Comparison of ENCODE assay signal across 11 mouse cellular contexts in the genomic region with DNA sequence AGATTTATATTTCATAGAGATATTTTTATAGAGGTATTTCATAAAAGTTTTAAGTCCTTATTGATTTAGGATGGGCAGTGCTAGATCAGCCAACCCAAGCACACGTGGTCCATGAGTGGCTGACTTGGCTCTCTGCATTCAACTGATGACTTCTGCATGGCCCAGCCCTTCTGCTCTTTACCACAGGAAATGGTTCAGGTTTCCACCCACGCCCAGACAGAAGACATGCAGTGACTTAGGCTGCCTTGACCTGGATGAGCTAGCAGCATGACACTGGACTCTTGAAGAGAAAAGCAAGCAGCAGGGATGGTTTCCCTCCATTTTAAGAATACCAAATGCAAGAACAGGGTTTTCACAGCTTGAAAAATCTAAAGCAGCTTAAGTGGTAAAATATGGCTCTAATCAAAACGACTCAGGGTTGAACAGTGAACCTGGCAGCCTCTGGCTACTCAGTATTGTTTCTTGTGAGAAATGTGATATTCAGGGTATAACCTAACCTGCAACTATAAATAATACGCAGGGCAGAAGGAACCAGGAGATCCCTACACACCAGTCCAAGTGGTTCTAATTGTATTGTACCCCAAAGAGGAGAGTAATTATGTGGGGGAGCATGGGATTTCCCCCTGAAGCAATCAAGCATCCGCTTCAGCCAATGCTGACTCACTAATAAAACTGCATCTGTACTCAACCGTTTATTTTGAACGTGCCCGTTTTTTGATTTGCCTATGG.
DNase-seq lines count a peak whose midpoint lies in the region; ATAC-seq and TF ChIP-seq lines count a peak whose summit lies in the region.
"Had no signal": no experiment of that assay in that cellular context is flagged by ENCODE, and none has a peak within 500 bp of the region (broad histone marks: within the 10 kb centered on the region; RNA-seq: fewer than 3 reads in every experiment).

No protein-coding gene starts in this region.

- H3K9me3 ChIP-seq in embryonic facial prominence, embryonic 13.5 days = peaks cover 12% of the 10 kb centered on the region; the same call in 1 of the 2 replicates
- peaks cover 3% of the 10 kb centered on the region; the same call in 1 of the 2 replicates for H3K9me3 ChIP-seq in neural tube, embryonic 14.5 days (ENCODE audit: control insufficient read depth, low read length)
- H3K9me3 ChIP-seq: embryonic facial prominence, embryonic 15.5 days; lung, embryonic 15.5 days had no signal

- H3K4me1 ChIP-seq in embryonic facial prominence, embryonic 13.5 days = peaks cover 22% of the 10 kb centered on the region
- H3K4me1 ChIP-seq in neural tube, embryonic 14.5 days (ENCODE audit: control insufficient read depth, insufficient read depth, low read length) = peaks cover 17% of the 10 kb centered on the region

- intact Hi-C loops in left cerebral cortex, adult 2 months (cut with DNase I) = loop anchor here (5.0 kb wide), 1 partner anchor 206 kb away; no protein-coding TSS in a partner anchor

- peak overlapping the region; percentile 44; the same call in 1 of the 2 replicates for H3K4me2 ChIP-seq in embryonic facial prominence, embryonic 13.5 days
- peak overlapping the region; percentile 24; the same call in 1 of the 2 replicates for H3K4me2 ChIP-seq in neural tube, embryonic 14.5 days (ENCODE audit: low read depth, low read length)
- H3K4me2 ChIP-seq: lung, embryonic 15.5 days had no signal

- H3K4me3 ChIP-seq in left cerebral cortex, adult 2 months = no peak overlapping the region
- H3K4me3 ChIP-seq in embryonic facial prominence, embryonic 13.5 days = no peak overlapping the region
- no peak overlapping the region for H3K4me3 ChIP-seq in neural tube, embryonic 14.5 days (ENCODE audit: low read depth, low read length)
- H3K4me3 ChIP-seq: embryonic facial prominence, embryonic 15.5 days; lung, embryonic 15.5 days had no signal

- no peak for ATAC-seq in embryonic facial prominence, embryonic 13.5 days (ENCODE audit: insufficient number of reproducible peaks, insufficient read depth, low FRiP score, low TSS enrichment, low read depth)
- peak; percentile 89 for ATAC-seq in inflammation-experienced regulatory T-cells, adult 6 months
- no peak for ATAC-seq in neural tube, embryonic 14.5 days (ENCODE audit: low read depth)

- no peak for TF ChIP-seq CTCF in left cerebral cortex, adult 2 months (IDR thresholded peaks at IDR 0.05)

- no peak for DNase-seq in left cerebral cortex, adult 2 months (ENCODE audit: extremely low spot score in 1 of 2, low spot score in 2 of 2)
- no peak for DNase-seq in left cerebral cortex, adult 18-20 months (ENCODE audit: low spot score in 2 of 2)
- DNase-seq in kidney, postnatal 14 days = no peak
- DNase-seq in frontal cortex, postnatal 36 days (ENCODE audit: low spot score in 2 of 2) = no peak
- DNase-seq in ovary, postnatal 10 days (ENCODE audit: low spot score) = no peak

- H3K36me3 ChIP-seq in embryonic facial prominence, embryonic 13.5 days = no peaks in the 10 kb centered on the region
- no peaks in the 10 kb centered on the region for H3K36me3 ChIP-seq in neural tube, embryonic 14.5 days (ENCODE audit: control insufficient read depth, insufficient read depth, low read length)
- H3K36me3 ChIP-seq: embryonic facial prominence, embryonic 15.5 days; lung, embryonic 15.5 days had no signal

- WGBS in embryonic facial prominence, embryonic 13.5 days = 25% methylated on average over 8 of the region's 8 CpGs
- WGBS in neural tube, embryonic 14.5 days = 57% methylated on average over 8 of the region's 8 CpGs

- no peaks in the 10 kb centered on the region for H3K27me3 ChIP-seq in embryonic facial prominence, embryonic 13.5 days
- H3K27me3 ChIP-seq in neural tube, embryonic 14.5 days (ENCODE audit: control insufficient read depth, insufficient read depth, low read length) = no peaks in the 10 kb centered on the region
- H3K27me3 ChIP-seq: embryonic facial prominence, embryonic 15.5 days; lung, embryonic 15.5 days had no signal

- peak overlapping the region; percentile 78; the same call in 1 of the 2 replicates for H3K27ac ChIP-seq in left cerebral cortex, adult 2 months
- H3K27ac ChIP-seq in embryonic facial prominence, embryonic 13.5 days = no peak overlapping the region
- H3K27ac ChIP-seq in neural tube, embryonic 14.5 days (ENCODE audit: low read depth, low read length) = 0 out of 2 replicates have a peak overlapping the region, but pooled peaks have one; percentile 18
- H3K27ac ChIP-seq: embryonic facial prominence, embryonic 15.5 days; kidney, postnatal 0 days; lung, embryonic 15.5 days had no signal

- H3K9ac ChIP-seq in embryonic facial prominence, embryonic 13.5 days = no peak overlapping the region
- no peak overlapping the region for H3K9ac ChIP-seq in neural tube, embryonic 14.5 days (replicated peaks; ENCODE audit: low read depth, low read length)
- H3K9ac ChIP-seq: embryonic facial prominence, embryonic 15.5 days; lung, embryonic 15.5 days had no signal
